Comparison of ENCODE assay signal across 14 mouse cellular contexts in genomic region chr7:110097106-110097793, GRCm38 (mm10). TPM values are rescaled to one million over a fixed set of nuclear protein-coding genes. Genes with fewer than 3 reads are reported as not detected.
DNase-seq lines count a peak whose midpoint lies in the region; ATAC-seq lines count a peak whose summit lies in the region.
"Had no signal": no experiment of that assay in that cellular context is flagged by ENCODE, and none has a peak within 500 bp of the region (broad histone marks: within the 10 kb centered on the region; RNA-seq: fewer than 3 reads in every experiment).

No protein-coding gene starts in this region.

- no peaks in the 10 kb centered on the region for H3K9me3 ChIP-seq in heart, embryonic 10.5 days
- no peaks in the 10 kb centered on the region for H3K9me3 ChIP-seq in kidney, embryonic 15.5 days (replicated peaks)
- H3K9me3 ChIP-seq in liver, embryonic 16.5 days (replicated peaks; ENCODE audit: control insufficient read depth, low read length), result no peaks in the 10 kb centered on the region
- no peaks in the 10 kb centered on the region for H3K9me3 ChIP-seq in midbrain, embryonic 14.5 days (ENCODE audit: control insufficient read depth, low read length)
- H3K9me3 ChIP-seq: forebrain, embryonic 12.5 days; hindbrain, embryonic 13.5 days had no signal

- peak overlapping the region; percentile 56; the same call in 1 of the 2 replicates for H3K27ac ChIP-seq in heart, embryonic 10.5 days
- H3K27ac ChIP-seq in kidney, embryonic 15.5 days, result peak overlapping the region; percentile 77
- H3K27ac ChIP-seq in liver, embryonic 16.5 days (ENCODE audit: low read length), result peak overlapping the region; percentile 21; the same call in 1 of the 2 replicates
- no peak overlapping the region for H3K27ac ChIP-seq in midbrain, embryonic 14.5 days (replicated peaks; ENCODE audit: low read depth, low read length)
- H3K27ac ChIP-seq: forebrain, embryonic 12.5 days; hindbrain, embryonic 13.5 days had no signal

- H3K4me2 ChIP-seq in kidney, embryonic 15.5 days, result no peak overlapping the region
- 0 out of 2 replicates have a peak overlapping the region, but pooled peaks have one; percentile 4 for H3K4me2 ChIP-seq in liver, embryonic 16.5 days (ENCODE audit: low read depth, low read length)
- no peak overlapping the region for H3K4me2 ChIP-seq in midbrain, embryonic 14.5 days (ENCODE audit: low read length)
- H3K4me2 ChIP-seq: forebrain, embryonic 12.5 days; hindbrain, embryonic 13.5 days had no signal

- peaks cover 15% of the 10 kb centered on the region for H3K4me1 ChIP-seq in heart, embryonic 10.5 days
- H3K4me1 ChIP-seq in kidney, embryonic 15.5 days, result peaks cover 29% of the 10 kb centered on the region
- H3K4me1 ChIP-seq in liver, embryonic 16.5 days (ENCODE audit: control insufficient read depth, low read depth, low read length), result peaks cover 2% of the 10 kb centered on the region; the same call in 1 of the 2 replicates
- no peaks in the 10 kb centered on the region for H3K4me1 ChIP-seq in midbrain, embryonic 14.5 days (ENCODE audit: control insufficient read depth, insufficient read depth, low read length)
- H3K4me1 ChIP-seq: forebrain, embryonic 12.5 days had no signal

- H3K4me3 ChIP-seq in heart, embryonic 10.5 days, result no peak overlapping the region
- H3K4me3 ChIP-seq in kidney, embryonic 15.5 days (replicated peaks), result no peak overlapping the region
- no peak overlapping the region for H3K4me3 ChIP-seq in liver, embryonic 16.5 days (ENCODE audit: low read depth, low read length)
- H3K4me3 ChIP-seq in midbrain, embryonic 14.5 days (replicated peaks; ENCODE audit: low read depth, low read length), result no peak overlapping the region
- H3K4me3 ChIP-seq: forebrain, embryonic 12.5 days; hindbrain, embryonic 13.5 days had no signal

- peaks cover 45% of the 10 kb centered on the region for H3K36me3 ChIP-seq in heart, embryonic 10.5 days
- peaks cover 47% of the 10 kb centered on the region for H3K36me3 ChIP-seq in kidney, embryonic 15.5 days
- H3K36me3 ChIP-seq in liver, embryonic 16.5 days (ENCODE audit: control insufficient read depth, insufficient read depth), result peaks cover 24% of the 10 kb centered on the region
- peaks cover 48% of the 10 kb centered on the region for H3K36me3 ChIP-seq in midbrain, embryonic 14.5 days (ENCODE audit: control insufficient read depth, insufficient read depth, low read length)

- 55% methylated on average over 7 of the region's 7 CpGs for WGBS in heart, embryonic 10.5 days
- WGBS in kidney, embryonic 15.5 days, result 45% methylated on average over 7 of the region's 7 CpGs
- WGBS in liver, embryonic 16.5 days (ENCODE audit: insufficient replicate concordance), result 51% methylated on average over 7 of the region's 7 CpGs
- 75% methylated on average over 7 of the region's 7 CpGs for WGBS in midbrain, embryonic 14.5 days

- DNase-seq in heart, embryonic 10.5 days (ENCODE audit: low spot score), result no peak
- no peak for DNase-seq in heart, adult 18-20 months
- DNase-seq in R1 (ENCODE audit: low read depth, low spot score), result peak; percentile 44
- no peak for DNase-seq in urinary bladder, postnatal 36 days (ENCODE audit: low spot score in 2 of 2)
- no peak for DNase-seq in midbrain, embryonic 14.5 days
- DNase-seq: adrenal gland, postnatal 25 days; cerebellum, adult 2 months; layer of hippocampus, postnatal 36 days; right cerebral cortex, postnatal 4 days had no signal

- H3K9ac ChIP-seq in kidney, embryonic 15.5 days, result no peak overlapping the region
- no peak overlapping the region for H3K9ac ChIP-seq in liver, embryonic 16.5 days (ENCODE audit: low read depth, low read length)
- no peak overlapping the region for H3K9ac ChIP-seq in midbrain, embryonic 14.5 days (replicated peaks; ENCODE audit: low read length)
- H3K9ac ChIP-seq: forebrain, embryonic 12.5 days; hindbrain, embryonic 13.5 days had no signal

- no peaks in the 10 kb centered on the region for H3K27me3 ChIP-seq in heart, embryonic 10.5 days (ENCODE audit: insufficient read depth, poor library complexity, severe bottlenecking)
- no peaks in the 10 kb centered on the region for H3K27me3 ChIP-seq in kidney, embryonic 15.5 days
- H3K27me3 ChIP-seq in liver, embryonic 16.5 days (ENCODE audit: control insufficient read depth, insufficient read depth, low read depth, low read length), result no peaks in the 10 kb centered on the region
- H3K27me3 ChIP-seq in midbrain, embryonic 14.5 days (ENCODE audit: control insufficient read depth, insufficient read depth, low read length), result no peaks in the 10 kb centered on the region
- H3K27me3 ChIP-seq: forebrain, embryonic 12.5 days; hindbrain, embryonic 13.5 days had no signal

- ATAC-seq in kidney, embryonic 15.5 days (replicated peaks; ENCODE audit: low FRiP score), result peak; percentile 71
- ATAC-seq in liver, embryonic 16.5 days (ENCODE audit: low read depth), result peak; percentile 63
- no peak for ATAC-seq in midbrain, embryonic 14.5 days (ENCODE audit: low FRiP score, low TSS enrichment)
- ATAC-seq in inflammation-experienced regulatory T-cells, adult 6 months, result no peak

RNA-seq across cellular contexts. Expression of gene Wee1, which starts 24.6 kb away (rescaled TPM):
- 25.1 and 29.0 TPM in 2 replicates for polyA plus RNA-seq in heart, embryonic 10.5 days (2016; fragmentation: Nextera tagmentation; extraction: Ambion mirVana)
- total RNA-seq in heart, adult 18-20 months (2021), result 10 to 100 TPM in 1 of 2 experiments, 1 to 10 TPM in 1; 9.2 to 11.3 TPM
- polyA plus RNA-seq in kidney, embryonic 15.5 days (2015; fragmentation: Nextera tagmentation; extraction: Ambion mirVana), result 25.1 and 26.6 TPM in 2 replicates
- 6.5 and 6.6 TPM in 2 replicates for polyA plus RNA-seq in liver, embryonic 16.5 days (2015; fragmentation: Nextera tagmentation; extraction: Ambion mirVana)
- polyA plus RNA-seq in midbrain, embryonic 14.5 days (2014; fragmentation: Nextera tagmentation; extraction: Ambion mirVana), result 3.8 and 7.9 TPM in 2 replicates
- 1 to 10 TPM; 1.5 to 4.5 (median 2.6) TPM for polyA plus RNA-seq in inflammation-experienced regulatory T-cells, adult 6 months (2017; shearing (Covaris generic))

RNA-seq across cellular contexts. Expression of gene Zfp143, which starts 36.2 kb away (rescaled TPM):
- 18.7 and 19.0 TPM in 2 replicates for polyA plus RNA-seq in heart, embryonic 10.5 days (2016; fragmentation: Nextera tagmentation; extraction: Ambion mirVana)
- total RNA-seq in heart, adult 18-20 months (2021), result 1 to 10 TPM; 6.8 to 7.6 TPM
- polyA plus RNA-seq in kidney, embryonic 15.5 days (2015; fragmentation: Nextera tagmentation; extraction: Ambion mirVana), result 19.0 and 21.0 TPM in 2 replicates
- polyA plus RNA-seq in liver, embryonic 16.5 days (2015; fragmentation: Nextera tagmentation; extraction: Ambion mirVana), result 9.4 and 10.3 TPM in 2 replicates
- 14.4 and 21.7 TPM in 2 replicates for polyA plus RNA-seq in midbrain, embryonic 14.5 days (2014; fragmentation: Nextera tagmentation; extraction: Ambion mirVana)
- 10 to 100 TPM; 35.4 to 48.6 (median 43.5) TPM for polyA plus RNA-seq in inflammation-experienced regulatory T-cells, adult 6 months (2017; shearing (Covaris generic))

Comparison
In these comparisons a context has a peak if more than half of its experiments do, and no peak if none do; other contexts are left out.
1. ATAC-seq: peak in kidney, embryonic 15.5 days (single experiment) and liver, embryonic 16.5 days (single experiment); none in midbrain, embryonic 14.5 days (single experiment) and inflammation-experienced regulatory T-cells, adult 6 months (single experiment).